ENCODE assay signal across 24 mouse cellular contexts in genomic region chr7:100148586-100148985, GRCm38 (mm10). TPM values are rescaled to one million over a fixed set of nuclear protein-coding genes. Genes with fewer than 3 reads are reported as not detected.
DNase-seq lines count a peak whose midpoint lies in the region; ATAC-seq lines count a peak whose summit lies in the region.
"Had no signal": no experiment of that assay in that cellular context is flagged by ENCODE, and none has a peak within 500 bp of the region (broad histone marks: within the 10 kb centered on the region; RNA-seq: fewer than 3 reads in every experiment).

No protein-coding gene starts in this region.

- H3K27me3 ChIP-seq in kidney, embryonic 16.5 days (ENCODE audit: insufficient read depth, low read length): no peaks in the 10 kb centered on the region
- H3K27me3 ChIP-seq: heart, embryonic 13.5 days; lung, embryonic 15.5 days; neural tube, embryonic 12.5 days had no signal

- H3K4me1 ChIP-seq in kidney, embryonic 16.5 days (ENCODE audit: insufficient read depth, low read length): peaks cover 3% of the 10 kb centered on the region; the same call in 1 of the 2 replicates
- H3K4me1 ChIP-seq: lung, embryonic 15.5 days; neural tube, embryonic 12.5 days had no signal

- H3K9me3 ChIP-seq in kidney, embryonic 16.5 days (ENCODE audit: low read length): no peaks in the 10 kb centered on the region
- H3K9me3 ChIP-seq: heart, embryonic 13.5 days; lung, embryonic 15.5 days; neural tube, embryonic 12.5 days had no signal

- WGBS in kidney, embryonic 16.5 days: 67% methylated on average over 4 of the region's 4 CpGs

- H3K9ac ChIP-seq in kidney, embryonic 16.5 days (replicated peaks; ENCODE audit: low read length): no peak overlapping the region
- H3K9ac ChIP-seq: heart, embryonic 13.5 days; hindbrain, embryonic 14.5 days; lung, embryonic 15.5 days; neural tube, embryonic 12.5 days had no signal

- DNase-seq in cerebellum, adult 8-10 months: peak; percentile 3
- no peak for DNase-seq in cerebellum, adult 11-12 months
- DNase-seq in kidney, adult 11 months: no peak
- peak; percentile 16 for DNase-seq in cerebellum, adult 9-11 months
- peak; percentile 3 for DNase-seq in fibroblast of lung, adult 2 months (ENCODE audit: low read depth)
- no peak for DNase-seq in ovary, adult 18-20 months (ENCODE audit: low spot score)
- DNase-seq in yolk sac, embryonic 10.5 days (ENCODE audit: low spot score): no peak
- DNase-seq: adrenal gland, postnatal 25 days; gastrocnemius, postnatal 25 days; heart, adult 2 months; heart, postnatal 10 days; kidney, adult 9 months; kidney, postnatal 14 days; layer of hippocampus, adult 9-11 months; thymus, postnatal 14 days had no signal

- H3K36me3 ChIP-seq in kidney, embryonic 16.5 days (ENCODE audit: insufficient read depth, low read length): no peaks in the 10 kb centered on the region
- H3K36me3 ChIP-seq: heart, embryonic 13.5 days; lung, embryonic 15.5 days; neural tube, embryonic 12.5 days had no signal

- ATAC-seq in kidney, embryonic 16.5 days (ENCODE audit: low FRiP score, low TSS enrichment): no peak
- ATAC-seq: forebrain, embryonic 14.5 days had no signal

- no peak overlapping the region for H3K4me2 ChIP-seq in kidney, embryonic 16.5 days (replicated peaks; ENCODE audit: low read depth, low read length)
- H3K4me2 ChIP-seq: heart, embryonic 13.5 days; hindbrain, embryonic 14.5 days; liver, embryonic 11.5 days; lung, embryonic 15.5 days; midbrain, embryonic 11.5 days; neural tube, embryonic 12.5 days had no signal

- no peak overlapping the region for H3K4me3 ChIP-seq in kidney, embryonic 16.5 days (ENCODE audit: low read length)
- H3K4me3 ChIP-seq: heart, adult 2 months; heart, embryonic 13.5 days; lung, embryonic 15.5 days; myocyte; neural tube, embryonic 12.5 days had no signal

- H3K27ac ChIP-seq in kidney, embryonic 16.5 days (ENCODE audit: low read length): peak overlapping the region; percentile 6; the same call in 1 of the 2 replicates
- H3K27ac ChIP-seq: heart, adult 2 months; heart, embryonic 13.5 days; hindbrain, embryonic 14.5 days; lung, embryonic 15.5 days; neural tube, embryonic 12.5 days had no signal

RNA-seq across cellular contexts. Expression of gene Lipt2, which starts 10.5 kb away (rescaled TPM):
- polyA plus RNA-seq in kidney, embryonic 16.5 days (2015; fragmentation: Nextera tagmentation; extraction: Ambion mirVana): 19.6 and 21.7 TPM in 2 replicates

RNA-seq across cellular contexts. Expression of gene Pold3, which starts 27.2 kb away (rescaled TPM):
- 63.9 and 64.6 TPM in 2 replicates for polyA plus RNA-seq in kidney, embryonic 16.5 days (2015; fragmentation: Nextera tagmentation; extraction: Ambion mirVana)

RNA-seq across cellular contexts. Expression of gene Kcne3, which starts 27.7 kb away (rescaled TPM):
- 3.0 and 4.2 TPM in 2 replicates for polyA plus RNA-seq in kidney, embryonic 16.5 days (2015; fragmentation: Nextera tagmentation; extraction: Ambion mirVana)
- polyA plus RNA-seq: myocyte had no signal

Comparison
In these comparisons a context has a peak if more than half of its experiments do, and no peak if none do; other contexts are left out.
1. DNase-seq: peak in cerebellum, adult 8-10 months (single experiment), cerebellum, adult 9-11 months (single experiment) and fibroblast of lung, adult 2 months (single experiment); none in cerebellum, adult 11-12 months (single experiment), kidney, adult 11 months (single experiment), ovary, adult 18-20 months (single experiment) and yolk sac, embryonic 10.5 days (single experiment).